Mouse (Mus musculus) erythroblast, embryonic 14.5 days (primary cell): ENCODE results near the gene Cd79a.

ENCODE experiments used
- GATA1 ChIP-seq: IDR thresholded peaks from 2 replicates; pipeline ENCODE4 v1.6.1; 2012; ENCODE audit warnings: low read length, inconsistent platforms, mixed read lengths
- TAL1 ChIP-seq: IDR thresholded peaks from 3 replicates; pipeline ENCODE4 v1.6.1; 2012; ENCODE audit warnings: low read length, inconsistent platforms, mixed read lengths

GRCm38 (mm10) chr7:24901842-24902241 is 4.7 kb downstream of the Cd79a start:
- no peak for TF ChIP-seq TAL1
- no peak for TF ChIP-seq GATA1
